33 mouse cellular contexts compared by ENCODE assay signal in genomic region chr16:92357023-92357422, GRCm38 (mm10). TPM values are rescaled to one million over a fixed set of nuclear protein-coding genes. Genes with fewer than 3 reads are reported as not detected.
DNase-seq lines count a peak whose midpoint lies in the region; ATAC-seq lines count a peak whose summit lies in the region.
"Had no signal": no experiment of that assay in that cellular context is flagged by ENCODE, and none has a peak within 500 bp of the region (broad histone marks: within the 10 kb centered on the region; RNA-seq: fewer than 3 reads in every experiment).

No protein-coding gene starts in this region.

- peak overlapping the region; percentile 87 for H3K27ac ChIP-seq in heart, embryonic 13.5 days (replicated peaks)
- H3K27ac ChIP-seq in hindbrain, embryonic 11.5 days (ENCODE audit: low read depth, low read length), result no peak overlapping the region
- no peak overlapping the region for H3K27ac ChIP-seq in hindbrain, embryonic 16.5 days (ENCODE audit: low read depth, low read length)
- H3K27ac ChIP-seq in neural tube, embryonic 12.5 days, result no peak overlapping the region
- H3K27ac ChIP-seq: kidney, embryonic 15.5 days; liver, embryonic 12.5 days; stomach, embryonic 15.5 days had no signal

- H3K4me3 ChIP-seq in heart, embryonic 13.5 days, result no peak overlapping the region
- no peak overlapping the region for H3K4me3 ChIP-seq in hindbrain, embryonic 11.5 days (ENCODE audit: low read depth, low read length)
- no peak overlapping the region for H3K4me3 ChIP-seq in hindbrain, embryonic 16.5 days (ENCODE audit: low read length)
- no peak overlapping the region for H3K4me3 ChIP-seq in neural tube, embryonic 12.5 days
- H3K4me3 ChIP-seq: embryonic facial prominence, embryonic 10.5 days; kidney, embryonic 15.5 days; liver, embryonic 12.5 days; stomach, embryonic 15.5 days had no signal

- peak overlapping the region; percentile 63 for H3K4me2 ChIP-seq in heart, embryonic 13.5 days
- H3K4me2 ChIP-seq in hindbrain, embryonic 11.5 days (replicated peaks; ENCODE audit: low read depth, low read length), result no peak overlapping the region
- H3K4me2 ChIP-seq in hindbrain, embryonic 16.5 days (ENCODE audit: low read length), result no peak overlapping the region
- no peak overlapping the region for H3K4me2 ChIP-seq in neural tube, embryonic 12.5 days (replicated peaks)
- H3K4me2 ChIP-seq: liver, embryonic 12.5 days; stomach, embryonic 15.5 days had no signal

- no peak; the same call in 1 of the 2 replicates for ATAC-seq in heart, embryonic 13.5 days (ENCODE audit: extremely low read depth, insufficient number of reproducible peaks, low FRiP score, low TSS enrichment)
- peak; percentile 46; the same call in 1 of the 2 replicates for ATAC-seq in hindbrain, embryonic 11.5 days (ENCODE audit: low FRiP score)
- no peak; the same call in 1 of the 2 replicates for ATAC-seq in hindbrain, embryonic 16.5 days
- ATAC-seq in neural tube, embryonic 12.5 days (ENCODE audit: low FRiP score, low read depth), result no peak
- ATAC-seq: activated CD4-positive, CD25-positive, alpha-beta regulatory T cell, adult 4 months; liver, embryonic 12.5 days had no signal

- no peaks in the 10 kb centered on the region for H3K9me3 ChIP-seq in heart, embryonic 13.5 days
- H3K9me3 ChIP-seq in hindbrain, embryonic 11.5 days (ENCODE audit: control insufficient read depth, low read length), result no peaks in the 10 kb centered on the region
- H3K9me3 ChIP-seq in hindbrain, embryonic 16.5 days (ENCODE audit: control insufficient read depth, low read length), result no peaks in the 10 kb centered on the region
- H3K9me3 ChIP-seq in neural tube, embryonic 12.5 days, result no peaks in the 10 kb centered on the region
- H3K9me3 ChIP-seq: embryonic facial prominence, embryonic 10.5 days; kidney, embryonic 15.5 days; liver, embryonic 12.5 days; stomach, embryonic 15.5 days had no signal

- H3K36me3 ChIP-seq in heart, embryonic 13.5 days, result no peaks in the 10 kb centered on the region; the same call in 1 of the 2 replicates
- no peaks in the 10 kb centered on the region for H3K36me3 ChIP-seq in hindbrain, embryonic 11.5 days (ENCODE audit: control insufficient read depth, insufficient read depth, low read length)
- no peaks in the 10 kb centered on the region for H3K36me3 ChIP-seq in hindbrain, embryonic 16.5 days (ENCODE audit: control insufficient read depth, insufficient read depth, low read length)
- no peaks in the 10 kb centered on the region for H3K36me3 ChIP-seq in neural tube, embryonic 12.5 days
- H3K36me3 ChIP-seq: embryonic facial prominence, embryonic 10.5 days; kidney, embryonic 15.5 days; liver, embryonic 12.5 days; stomach, embryonic 15.5 days had no signal

- DNase-seq in heart, postnatal 4 days, result no peak
- DNase-seq in hindbrain, embryonic 11.5 days (ENCODE audit: low spot score), result no peak
- no peak for DNase-seq in neural tube, embryonic 10.5 days (ENCODE audit: extremely low spot score, low spot score)
- DNase-seq in lung, adult 18-20 months, result no peak
- DNase-seq: adrenal gland, adult 8-10 months; cerebellum, adult 11-12 months; gastrocnemius, postnatal 36 days; kidney, adult 11 months; layer of hippocampus, postnatal 36 days; lung, adult 2 months; lung, postnatal 14 days; midbrain, embryonic 14.5 days; right cerebral cortex, adult 18-20 months; right cerebral cortex, postnatal 4 days; thymus, postnatal 25 days had no signal

- peak overlapping the region; percentile 69 for H3K9ac ChIP-seq in heart, embryonic 13.5 days
- H3K9ac ChIP-seq in hindbrain, embryonic 11.5 days (ENCODE audit: low read depth, low read length), result no peak overlapping the region
- H3K9ac ChIP-seq in hindbrain, embryonic 16.5 days (ENCODE audit: low read depth, low read length), result no peak overlapping the region
- H3K9ac ChIP-seq in neural tube, embryonic 12.5 days, result 0 out of 2 replicates have a peak overlapping the region, but pooled peaks have one; percentile 3
- H3K9ac ChIP-seq: kidney, embryonic 15.5 days; liver, embryonic 12.5 days; stomach, embryonic 15.5 days had no signal

- H3K27me3 ChIP-seq in heart, embryonic 13.5 days (replicated peaks), result peaks cover 5% of the 10 kb centered on the region; the same call in 1 of the 2 replicates
- 0 out of 2 replicates have a peak, but pooled peaks cover 4% of the 10 kb centered on the region for H3K27me3 ChIP-seq in hindbrain, embryonic 11.5 days (ENCODE audit: control insufficient read depth, insufficient read depth, low read length)
- H3K27me3 ChIP-seq in hindbrain, embryonic 16.5 days (replicated peaks; ENCODE audit: control insufficient read depth, insufficient read depth, low read length), result no peaks in the 10 kb centered on the region
- H3K27me3 ChIP-seq in neural tube, embryonic 12.5 days (replicated peaks), result no peaks in the 10 kb centered on the region
- H3K27me3 ChIP-seq: stomach, embryonic 15.5 days had no signal

- peaks cover 51% of the 10 kb centered on the region for H3K4me1 ChIP-seq in heart, embryonic 13.5 days
- H3K4me1 ChIP-seq in hindbrain, embryonic 11.5 days (replicated peaks; ENCODE audit: control insufficient read depth, insufficient read depth, low read length), result peaks cover 11% of the 10 kb centered on the region; the same call in 1 of the 2 replicates
- peaks cover 7% of the 10 kb centered on the region for H3K4me1 ChIP-seq in hindbrain, embryonic 16.5 days (ENCODE audit: control insufficient read depth, insufficient read depth, low read depth, low read length)
- peaks cover 16% of the 10 kb centered on the region for H3K4me1 ChIP-seq in neural tube, embryonic 12.5 days

- WGBS in heart, embryonic 13.5 days, result 51% methylated on average over 9 of the region's 9 CpGs
- WGBS in hindbrain, embryonic 11.5 days, result 56% methylated on average over 9 of the region's 9 CpGs
- WGBS in hindbrain, embryonic 16.5 days, result 50% methylated on average over 9 of the region's 9 CpGs
- 57% methylated on average over 9 of the region's 9 CpGs for WGBS in neural tube, embryonic 12.5 days

RNA-seq across cellular contexts. Expression of gene Kcne1, which starts 2.2 kb away (rescaled TPM):
- 105 and 125 TPM in 2 replicates for polyA plus RNA-seq in heart, embryonic 13.5 days (2015; fragmentation: Nextera tagmentation; extraction: Ambion mirVana)
- total RNA-seq in heart, postnatal 4 days (2021), result 100 to 1,000 TPM; 317 to 359 TPM
- polyA plus RNA-seq in hindbrain, embryonic 11.5 days (2014; fragmentation: Nextera tagmentation; extraction: Ambion mirVana), result 0.32 and 0.66 TPM in 2 replicates
- polyA plus RNA-seq in hindbrain, embryonic 16.5 days (2015; fragmentation: Nextera tagmentation; extraction: Ambion mirVana), result 0.19 and 0.28 TPM in 2 replicates
- not detected in 2 replicates for polyA plus RNA-seq in neural tube, embryonic 12.5 days (2016; fragmentation: Nextera tagmentation; extraction: Ambion mirVana)
- total RNA-seq: adrenal gland, adult 8-10 months; gastrocnemius, adult 18-20 months; gastrocnemius, postnatal 36 days; hematopoietic stem cell, adult 5-6 weeks; layer of hippocampus, adult 8-10 months; layer of hippocampus, postnatal 36 days; left cerebral cortex, postnatal 10 days; megakaryocyte progenitor cell, adult 5-6 weeks; MEL had no signal
- polyA plus RNA-seq: activated CD4-positive, CD25-positive, alpha-beta regulatory T cell, adult 4 months; cortical plate, adult 2 months; liver, embryonic 12.5 days; lung, adult 2 months; midbrain, embryonic 14.5 days had no signal

RNA-seq across cellular contexts. Expression of gene Fam243, which starts 35.8 kb away (rescaled TPM):
- not detected in 2 replicates for polyA plus RNA-seq in heart, embryonic 13.5 days (2015; fragmentation: Nextera tagmentation; extraction: Ambion mirVana)
- total RNA-seq in heart, postnatal 4 days (2021), result 1 to 10 TPM in 1 of 2 experiments, under 1 TPM in 1; 0.68 to 1.0 TPM
- not detected in 2 replicates for polyA plus RNA-seq in hindbrain, embryonic 11.5 days (2014; fragmentation: Nextera tagmentation; extraction: Ambion mirVana)
- polyA plus RNA-seq in hindbrain, embryonic 16.5 days (2015; fragmentation: Nextera tagmentation; extraction: Ambion mirVana), result not detected in 2 replicates
- not detected in 2 replicates for polyA plus RNA-seq in neural tube, embryonic 12.5 days (2016; fragmentation: Nextera tagmentation; extraction: Ambion mirVana)
- total RNA-seq: gastrocnemius, adult 18-20 months; gastrocnemius, postnatal 36 days; hematopoietic stem cell, adult 5-6 weeks; layer of hippocampus, adult 8-10 months; layer of hippocampus, postnatal 36 days; left cerebral cortex, postnatal 10 days; megakaryocyte progenitor cell, adult 5-6 weeks; MEL had no signal
- polyA plus RNA-seq: activated CD4-positive, CD25-positive, alpha-beta regulatory T cell, adult 4 months; C2C12; cortical plate, adult 2 months; embryonic facial prominence, embryonic 10.5 days; kidney, embryonic 15.5 days; limb, embryonic 11.5 days; liver, embryonic 12.5 days; lung, adult 2 months; midbrain, embryonic 14.5 days; neural tube, embryonic 14.5 days; stomach, embryonic 15.5 days had no signal

RNA-seq across cellular contexts. Expression of gene Smim11, which starts 55.9 kb away (rescaled TPM):
- 101 and 111 TPM in 2 replicates for polyA plus RNA-seq in heart, embryonic 13.5 days (2015; fragmentation: Nextera tagmentation; extraction: Ambion mirVana)
- total RNA-seq in heart, postnatal 4 days (2021), result 10 to 100 TPM; 43.6 to 44.9 TPM
- polyA plus RNA-seq in hindbrain, embryonic 11.5 days (2014; fragmentation: Nextera tagmentation; extraction: Ambion mirVana), result 112 and 121 TPM in 2 replicates
- 55.4 and 57.7 TPM in 2 replicates for polyA plus RNA-seq in hindbrain, embryonic 16.5 days (2015; fragmentation: Nextera tagmentation; extraction: Ambion mirVana)
- 106 and 109 TPM in 2 replicates for polyA plus RNA-seq in neural tube, embryonic 12.5 days (2016; fragmentation: Nextera tagmentation; extraction: Ambion mirVana)

Comparison
In these comparisons a context has a peak if more than half of its experiments do, and no peak if none do; other contexts are left out.
1. H3K9ac ChIP-seq: peak in heart, embryonic 13.5 days (single experiment) and neural tube, embryonic 12.5 days (single experiment); none in hindbrain, embryonic 11.5 days (single experiment) and hindbrain, embryonic 16.5 days (single experiment).
2. RNA of gene Kcne1, which starts 2.2 kb away (polyA plus RNA-seq): 105 to 125 TPM in heart, embryonic 13.5 days; 0.32 to 0.66 TPM in hindbrain, embryonic 11.5 days, 0.19 to 0.28 TPM in hindbrain, embryonic 16.5 days and not detected in neural tube, embryonic 12.5 days; every median in the first group is over 10 times any median in the second.